Mouse (Mus musculus): ENCODE measurements around the gene Gstm7. TPM values are rescaled to one million over a fixed set of nuclear protein-coding genes. Genes with fewer than 3 reads are reported as not detected.

Gene Gstm7
- total RNA-seq, 2 experiments from 2014 or later = 88.4 to 91.6 TPM

DNA sequence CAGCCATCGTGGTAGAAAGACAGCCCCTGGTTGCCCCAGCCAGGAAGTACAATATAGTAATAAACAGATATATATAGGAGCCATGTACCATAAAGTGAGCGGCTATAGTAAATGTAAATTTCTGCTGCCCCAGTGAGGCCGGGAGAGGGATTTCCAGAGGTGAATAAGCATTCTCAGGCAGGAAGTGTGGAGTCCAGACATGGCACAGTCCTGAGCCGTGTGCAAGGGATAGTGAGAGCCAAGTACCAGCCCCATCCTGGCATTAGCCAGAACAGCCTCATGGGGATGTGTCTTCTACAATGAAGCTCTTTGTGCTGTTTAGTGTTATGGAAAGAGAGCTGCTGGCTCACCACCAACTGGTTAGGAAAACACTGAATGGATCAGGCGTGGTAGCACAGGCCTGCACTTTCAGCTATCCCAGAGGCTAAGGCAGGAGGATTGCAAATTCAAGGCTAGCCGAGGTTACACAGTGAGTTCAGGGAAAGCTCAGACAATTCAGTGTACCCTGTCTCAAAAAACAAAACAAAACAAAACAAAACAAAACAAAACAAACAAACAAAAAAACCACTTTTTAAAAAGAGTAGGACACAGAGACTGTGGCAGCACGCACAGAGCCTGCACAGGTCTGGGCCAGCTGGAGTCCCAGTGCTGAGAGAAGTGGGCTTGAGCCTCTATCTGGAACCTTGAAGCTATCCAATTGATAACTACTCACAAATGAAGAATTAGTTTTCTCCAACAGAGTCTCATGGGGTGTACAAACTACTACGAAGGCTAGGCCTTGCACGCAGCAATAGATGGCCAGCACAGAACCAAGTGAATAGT is 43.7 kb downstream of the Gstm7 start:
- DNase-seq (ENCODE audit: low spot score in 2 of 2) = peak; percentile 65 to 88

DNA sequence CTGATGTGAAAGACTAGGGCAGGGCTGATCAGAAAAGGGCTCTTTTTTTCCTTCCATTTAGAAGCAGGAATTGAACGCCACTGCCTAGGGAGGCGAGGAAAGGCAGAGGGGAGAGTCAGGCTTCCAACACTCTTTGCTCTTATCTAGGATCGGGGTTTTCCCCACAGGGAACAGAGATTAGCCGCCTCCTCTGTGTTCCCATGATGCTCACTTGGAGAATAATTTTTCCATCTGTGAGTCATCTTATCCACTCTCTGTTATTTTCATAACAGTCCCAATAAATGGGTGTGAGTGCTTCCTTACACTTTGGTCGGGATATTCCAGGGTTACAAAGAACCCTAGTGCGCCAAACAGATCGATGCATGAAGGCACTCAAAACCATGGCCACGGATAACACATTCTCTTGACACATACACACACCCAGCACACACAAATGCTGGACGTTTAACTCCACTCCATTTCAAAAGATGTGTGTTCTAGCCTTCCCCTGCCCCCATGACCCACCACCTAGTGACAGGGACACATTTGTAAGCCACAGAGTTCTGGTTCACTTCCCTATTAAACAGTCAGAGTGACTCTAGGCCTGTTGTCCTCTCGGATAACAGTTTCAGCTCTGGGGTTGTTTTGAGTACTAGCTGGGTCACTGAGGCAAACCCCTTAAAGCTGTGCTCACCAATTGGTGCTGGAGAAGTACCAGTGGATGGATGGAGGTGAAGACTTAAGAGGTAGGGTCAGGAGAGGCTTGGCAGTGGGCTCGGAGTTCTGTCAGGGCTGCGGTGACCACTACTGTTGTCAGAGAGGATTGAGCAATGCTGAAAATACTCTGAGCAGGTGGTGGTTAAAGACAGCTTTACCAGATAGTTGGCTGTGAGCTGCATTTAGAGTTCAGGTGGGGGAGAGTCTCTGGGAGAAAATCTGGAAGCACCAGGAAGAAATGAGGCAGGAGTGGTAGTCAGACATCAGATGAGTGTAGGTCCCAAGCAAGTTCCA is 53.6 kb downstream of the Gstm7 start:
- no peak for DNase-seq (ENCODE audit: low spot score in 2 of 2)

DNA sequence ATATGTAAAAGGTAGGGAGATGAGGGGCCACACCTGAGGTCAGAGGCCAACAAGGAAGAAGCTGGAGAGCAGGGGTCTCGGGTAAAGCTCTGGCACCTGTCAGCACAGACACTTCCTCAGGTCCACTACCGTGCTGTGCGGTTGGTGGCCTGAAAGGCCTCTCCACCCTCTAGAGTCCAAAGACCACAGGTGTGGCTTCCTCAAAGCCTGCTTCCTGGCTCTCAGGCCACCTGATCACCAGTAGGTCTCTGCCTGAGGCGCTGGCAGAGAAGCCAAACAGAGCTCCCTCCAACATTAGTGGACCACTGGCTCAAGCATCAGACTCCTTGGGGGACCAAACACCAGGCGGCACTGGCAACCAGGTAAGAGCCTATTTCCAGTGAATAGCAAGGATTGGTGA is 54.6 kb downstream of the Gstm7 start, which contains the start of gene Eps8l3:
Eps8l3 (plus strand) TSS at position 225 of the 400 bp plus-strand sequence.
- DNase-seq (ENCODE audit: low spot score in 2 of 2) = no peak

Other genes with a start within 250 kb of the Gstm7 start
- 100 to 1,000 TPM; 331 to 365 TPM for gene Ahcyl1, start 235.3 kb downstream of the Gstm7 start, total RNA-seq (2021)
- 10 to 100 TPM; 11.9 to 13.3 TPM for gene Csf1, start 171.3 kb downstream of the Gstm7 start, total RNA-seq (2021)
- not detected for gene Eps8l3, start 54.6 kb downstream of the Gstm7 start, total RNA-seq (2021)
- gene Gstm5, start 36.0 kb downstream of the Gstm7 start, total RNA-seq (2021) = 100 to 1,000 TPM; 229 to 240 TPM
- 1 to 10 TPM; 7.8 to 9.8 TPM for gene Gstm6, start 11.9 kb upstream of the Gstm7 start, total RNA-seq (2021)
- gene Gstm3, start 37.5 kb upstream of the Gstm7 start, total RNA-seq (2021) = not detected
- 1 to 10 TPM; 2.2 to 4.0 TPM for gene Gstm2, start 54.6 kb upstream of the Gstm7 start, total RNA-seq (2021)
- 100 to 1,000 TPM; 151 to 159 TPM for gene Gstm1, start 86.2 kb upstream of the Gstm7 start, total RNA-seq (2021)
- gene Gstm4, start 113.1 kb upstream of the Gstm7 start, total RNA-seq (2021) = 10 to 100 TPM; 11.3 to 13.2 TPM
- gene Ampd2, start 154.8 kb upstream of the Gstm7 start, total RNA-seq (2021) = 10 to 100 TPM; 55.6 to 58.8 TPM
- not detected for gene Gnat2, start 161.0 kb upstream of the Gstm7 start, total RNA-seq (2021)
- gene Gnai3, start 214.3 kb upstream of the Gstm7 start, total RNA-seq (2021) = 10 to 100 TPM; 38.1 to 44.4 TPM
- 10 to 100 TPM; 14.4 to 15.2 TPM for gene Gpr61, start 223.1 kb upstream of the Gstm7 start, total RNA-seq (2021)